Mouse (Mus musculus) CH12.LX (cell line): ENCODE results near the gene Ttpal. TPM values are rescaled to one million over a fixed set of nuclear protein-coding genes. Genes with fewer than 3 reads are reported as not detected.

Experiments used
- DNase-seq: peaks from one replicate; pipeline ENCODE4 v3.0.0-alpha.2; 2013; ENCODE audit errors: extremely low read depth
- H3K27ac ChIP-seq: 2 replicates; pipeline ENCODE4 v1.5.1; 2012; ENCODE audit warnings: low read depth, mild to moderate bottlenecking, control low read depth, moderate library complexity; ENCODE audit not compliant: insufficient read depth
- H3K27me3 ChIP-seq: replicated peaks from 2 replicates; pipeline ENCODE3; 2012; ENCODE audit warnings: inconsistent platforms
- H3K36me3 ChIP-seq, 2 experiments: replicated peaks in 1 of 2; 2 replicates each; pipeline versions ENCODE3 to v1.6.1; 2012; ENCODE audit warnings: inconsistent platforms in 1 of 2, low read length in 1 of 2, mild to moderate bottlenecking in 1 of 2, mixed read lengths in 1 of 2, moderate library complexity in 1 of 2; ENCODE audit not compliant: control insufficient read depth in 1 of 2, insufficient read depth in 1 of 2
- H3K4me1 ChIP-seq, 2 experiments: 2 replicates each; pipeline ENCODE4 v1.6.1; 2012; ENCODE audit warnings: inconsistent platforms in 1 of 2, moderate library complexity in 1 of 2; ENCODE audit not compliant: insufficient read depth in 2 of 2, control insufficient read depth in 1 of 2
- H3K4me2 ChIP-seq: 2 replicates; pipeline ENCODE4 v1.6.1; 2012; ENCODE audit warnings: low read depth, mild to moderate bottlenecking, control low read depth; ENCODE audit not compliant: poor library complexity, insufficient read depth, severe bottlenecking
- H3K4me3 ChIP-seq, 3 experiments: fragments of 150-350 bp in 1 of 3; sonication (generic) in 1 of 3; replicated peaks in 1 of 3; 2 replicates each; pipeline versions ENCODE3 to v1.5.1; 2011 to 2012; ENCODE audit warnings: low read depth in 2 of 3, low read length in 2 of 3, mild to moderate bottlenecking in 2 of 3, moderate library complexity in 2 of 3, control low read depth in 1 of 3, improper control_type of control experiment in 1 of 3, inconsistent platforms in 1 of 3, mixed read lengths in 1 of 3; ENCODE audit not compliant: poor library complexity in 1 of 3
- H3K79me2 ChIP-seq: replicated peaks from 2 replicates; pipeline ENCODE4 v1.6.1; 2012; ENCODE audit warnings: mild to moderate bottlenecking, moderate library complexity; ENCODE audit not compliant: control insufficient read depth, poor library complexity, insufficient read depth, severe bottlenecking; ENCODE audit errors: extremely low read depth
- H3K9ac ChIP-seq: 2 replicates; pipeline ENCODE4 v1.6.1; 2012; ENCODE audit warnings: low read depth, mild to moderate bottlenecking, control low read depth, moderate library complexity; ENCODE audit not compliant: insufficient read depth
- H3K9me3 ChIP-seq: replicated peaks from 2 replicates; pipeline ENCODE3; 2012; ENCODE audit warnings: low read length, inconsistent platforms, mixed read lengths
- CHD2 ChIP-seq: IDR thresholded peaks from 2 replicates; pipeline ENCODE4 v1.6.1; 2011; ENCODE audit warnings: low read length, improper control_type of control experiment
- CTCF ChIP-seq, 2 experiments: IDR thresholded peaks in 1 of 2; conservative IDR thresholded peaks in 1 of 2; 2 replicates each; pipeline ENCODE4 v1.5.1; 2011 to 2012; ENCODE audit warnings: low read depth in 2 of 2, low read length in 2 of 2, improper control_type of control experiment in 1 of 2, inconsistent platforms in 1 of 2, mild to moderate bottlenecking in 1 of 2, moderate library complexity in 1 of 2
- E2F4 ChIP-seq: IDR thresholded peaks from 2 replicates; pipeline ENCODE4 v1.6.1; 2011; ENCODE audit warnings: low read depth, low read length, improper control_type of control experiment; ENCODE audit not compliant: insufficient replicate concordance
- EP300 ChIP-seq: IDR thresholded peaks from 2 replicates; pipeline ENCODE4 v1.6.1; 2011; ENCODE audit warnings: low read length, improper control_type of control experiment
- ETS1 ChIP-seq: conservative IDR thresholded peaks from 2 replicates; pipeline ENCODE4 v1.6.1; 2012; ENCODE audit warnings: low read depth, mild to moderate bottlenecking, inconsistent platforms, low read length, improper control_type of control experiment, moderate library complexity
- GABPA ChIP-seq: IDR thresholded peaks from 2 replicates; pipeline ENCODE4 v1.6.1; 2012; ENCODE audit warnings: low read depth, low read length, improper control_type of control experiment, inconsistent platforms; ENCODE audit not compliant: insufficient replicate concordance
- HCFC1 ChIP-seq: IDR thresholded peaks from 2 replicates; pipeline ENCODE4 v1.6.1; 2012; ENCODE audit warnings: low read depth, mild to moderate bottlenecking, inconsistent platforms, low read length, improper control_type of control experiment
- IRF4 ChIP-seq: IDR thresholded peaks from 2 replicates; pipeline ENCODE4 v1.6.1; 2014; ENCODE audit warnings: low read depth, mild to moderate bottlenecking, inconsistent platforms, low read length, improper control_type of control experiment
- JUN ChIP-seq: IDR thresholded peaks from 2 replicates; pipeline ENCODE4 v1.6.1; 2011; ENCODE audit warnings: low read depth, mild to moderate bottlenecking, low read length, improper control_type of control experiment, moderate library complexity; ENCODE audit not compliant: insufficient read depth
- JUND ChIP-seq: conservative IDR thresholded peaks from 2 replicates; pipeline ENCODE4 v1.6.1; 2011; ENCODE audit warnings: low read depth, low read length, improper control_type of control experiment
- KAT2A ChIP-seq: IDR thresholded peaks from 2 replicates; pipeline ENCODE4 v1.6.1; 2012; ENCODE audit warnings: low read length, improper control_type of control experiment, inconsistent platforms; ENCODE audit not compliant: insufficient replicate concordance
- MAFK ChIP-seq: IDR thresholded peaks from 2 replicates; pipeline ENCODE4 v1.6.1; 2011; ENCODE audit warnings: low read length, improper control_type of control experiment; ENCODE audit not compliant: insufficient replicate concordance
- MAX ChIP-seq: IDR thresholded peaks from 2 replicates; pipeline ENCODE4 v1.6.1; 2011; ENCODE audit warnings: low read length, improper control_type of control experiment
- MAZ ChIP-seq: IDR thresholded peaks from 2 replicates; pipeline ENCODE4 v1.6.1; 2012; ENCODE audit warnings: low read depth, mild to moderate bottlenecking, inconsistent platforms, low read length, improper control_type of control experiment, moderate library complexity
- MXI1 ChIP-seq: IDR thresholded peaks from 2 replicates; pipeline ENCODE4 v1.6.1; 2011; ENCODE audit warnings: mild to moderate bottlenecking, low read depth, low read length, improper control_type of control experiment
- MYC ChIP-seq: IDR thresholded peaks from 2 replicates; pipeline ENCODE4 v1.6.1; 2011; ENCODE audit warnings: low read depth, mild to moderate bottlenecking, improper control_type of control experiment, low read length
- NELFE ChIP-seq: IDR thresholded peaks from 2 replicates; pipeline ENCODE4 v1.6.1; 2011; ENCODE audit warnings: low read depth, low read length, improper control_type of control experiment
- NRF1 ChIP-seq: IDR thresholded peaks from 2 replicates; pipeline ENCODE4 v1.6.1; 2014; ENCODE audit warnings: low read depth, mild to moderate bottlenecking, inconsistent platforms, low read length, improper control_type of control experiment, moderate library complexity
- PAX5 ChIP-seq: IDR thresholded peaks from 2 replicates; pipeline ENCODE4 v1.6.1; 2012; ENCODE audit warnings: low read length, inconsistent platforms, mixed read lengths
- POLR2AphosphoS2 ChIP-seq: IDR thresholded peaks from 2 replicates; pipeline ENCODE4 v1.6.1; 2011; ENCODE audit warnings: low read depth, low read length, improper control_type of control experiment
- RAD21 ChIP-seq: IDR thresholded peaks from 2 replicates; pipeline ENCODE4 v1.6.1; 2011; ENCODE audit warnings: low read depth, mild to moderate bottlenecking, low read length, improper control_type of control experiment, moderate library complexity
- RCOR1 ChIP-seq: conservative IDR thresholded peaks from 2 replicates; pipeline ENCODE4 v1.6.1; 2012; ENCODE audit warnings: low read depth, mild to moderate bottlenecking, inconsistent platforms, low read length, improper control_type of control experiment
- SIN3A ChIP-seq: IDR thresholded peaks from 2 replicates; pipeline ENCODE4 v1.6.1; 2012; ENCODE audit warnings: low read length, improper control_type of control experiment, inconsistent platforms
- SMC3 ChIP-seq: IDR thresholded peaks from 2 replicates; pipeline ENCODE4 v1.6.1; 2011; ENCODE audit warnings: low read depth, low read length, improper control_type of control experiment
- TBP ChIP-seq: conservative IDR thresholded peaks from 2 replicates; pipeline ENCODE4 v1.6.1; 2011; ENCODE audit warnings: low read depth, low read length, improper control_type of control experiment
- UBTF ChIP-seq: IDR thresholded peaks from 2 replicates; pipeline ENCODE4 v1.6.1; 2012; ENCODE audit warnings: low read depth, mild to moderate bottlenecking, inconsistent platforms, low read length, improper control_type of control experiment, moderate library complexity
- USF1 ChIP-seq: IDR thresholded peaks from 2 replicates; pipeline ENCODE4 v1.6.1; 2014; ENCODE audit warnings: low read depth, mild to moderate bottlenecking, inconsistent platforms, low read length, improper control_type of control experiment
- USF2 ChIP-seq: conservative IDR thresholded peaks from 2 replicates; pipeline ENCODE4 v1.6.1; 2011; ENCODE audit warnings: low read depth, low read length, improper control_type of control experiment
- ZC3H11A ChIP-seq: IDR thresholded peaks from 2 replicates; pipeline ENCODE4 v1.6.1; 2012; ENCODE audit warnings: low read depth, mild to moderate bottlenecking, inconsistent platforms, low read length, improper control_type of control experiment
- ZKSCAN1 ChIP-seq: IDR thresholded peaks from 2 replicates; pipeline ENCODE4 v1.6.1; 2012; ENCODE audit warnings: low read depth, inconsistent platforms, low read length, improper control_type of control experiment, borderline replicate concordance
- ZMIZ1 ChIP-seq: IDR thresholded peaks from 2 replicates; pipeline ENCODE4 v1.6.1; 2012; ENCODE audit warnings: low read depth, mild to moderate bottlenecking, inconsistent platforms, low read length, improper control_type of control experiment
- ZNF384 ChIP-seq: IDR thresholded peaks from 2 replicates; pipeline ENCODE4 v1.6.1; 2012; ENCODE audit warnings: low read depth, low read length, improper control_type of control experiment, inconsistent platforms
- dilution Hi-C: fragments of 300-500 bp; cut with MboI; formaldehyde crosslinking; loops from 2 replicates; pipeline ENCODE4 v1.14.3; 2020; ENCODE audit warnings: low sequenced_read_pairs; ENCODE audit not compliant: extremely low pct_unique_long_range_greater_than_20kb, extremely low pct_ligation_motif_present
- in situ Hi-C: fragments of 300-500 bp; cut with MboI; formaldehyde crosslinking; loops from 3 replicates; pipeline ENCODE4 v1.14.3; 2019; ENCODE audit warnings: low sequenced_read_pairs, low pct_ligation_motif_present, low pct_unique_long_range_greater_than_20kb, mixed read lengths
- polyA plus RNA-seq: library from polyadenylated mRNA; unstranded; fragments of >175 nt; gene quantifications from 2 replicates; pipeline ENCODE4 v1.2.1, GENCODE M21; 2012; ENCODE audit warnings: low read depth; ENCODE audit not compliant: insufficient read length
- total RNA-seq, 2 experiments: library from RNA; depleted of rRNA; stranded (reverse); fragments of 300-350 nt in 1 of 2; fragments of >200 nt in 1 of 2; gene quantifications; 2 replicates each; pipeline ENCODE4 v1.2.3; 2012 to 2014

Ttpal gene
- total and polyA plus RNA-seq, 3 experiments, result 21.9 to 38.9 (median 25.7) TPM

DNA sequence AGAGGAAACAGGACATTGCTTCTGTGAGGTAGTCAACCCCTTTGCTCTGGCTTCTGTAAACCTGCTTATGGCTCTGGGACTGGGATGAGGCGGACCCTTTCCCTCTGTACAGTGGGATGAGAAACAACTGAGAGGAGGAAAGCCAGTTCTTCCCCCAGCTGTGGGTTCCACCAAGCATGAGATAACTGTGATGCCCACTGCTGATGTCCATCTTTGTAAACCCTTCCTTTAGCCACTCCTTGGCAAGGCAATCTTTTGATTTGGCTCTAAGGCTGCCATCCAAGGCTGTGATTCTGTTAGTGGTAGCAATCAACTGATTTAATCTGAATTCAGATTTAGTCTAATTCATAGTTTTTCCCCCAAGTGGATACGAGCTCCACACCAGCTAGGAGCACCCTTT, 55.4 kb downstream of the Ttpal start:
- H3K9ac ChIP-seq, result peak overlapping the region; percentile 84; the same call in 1 of the 2 replicates
- in situ Hi-C loops, result no loop called here
- dilution Hi-C loops, result no loop called here

DNA sequence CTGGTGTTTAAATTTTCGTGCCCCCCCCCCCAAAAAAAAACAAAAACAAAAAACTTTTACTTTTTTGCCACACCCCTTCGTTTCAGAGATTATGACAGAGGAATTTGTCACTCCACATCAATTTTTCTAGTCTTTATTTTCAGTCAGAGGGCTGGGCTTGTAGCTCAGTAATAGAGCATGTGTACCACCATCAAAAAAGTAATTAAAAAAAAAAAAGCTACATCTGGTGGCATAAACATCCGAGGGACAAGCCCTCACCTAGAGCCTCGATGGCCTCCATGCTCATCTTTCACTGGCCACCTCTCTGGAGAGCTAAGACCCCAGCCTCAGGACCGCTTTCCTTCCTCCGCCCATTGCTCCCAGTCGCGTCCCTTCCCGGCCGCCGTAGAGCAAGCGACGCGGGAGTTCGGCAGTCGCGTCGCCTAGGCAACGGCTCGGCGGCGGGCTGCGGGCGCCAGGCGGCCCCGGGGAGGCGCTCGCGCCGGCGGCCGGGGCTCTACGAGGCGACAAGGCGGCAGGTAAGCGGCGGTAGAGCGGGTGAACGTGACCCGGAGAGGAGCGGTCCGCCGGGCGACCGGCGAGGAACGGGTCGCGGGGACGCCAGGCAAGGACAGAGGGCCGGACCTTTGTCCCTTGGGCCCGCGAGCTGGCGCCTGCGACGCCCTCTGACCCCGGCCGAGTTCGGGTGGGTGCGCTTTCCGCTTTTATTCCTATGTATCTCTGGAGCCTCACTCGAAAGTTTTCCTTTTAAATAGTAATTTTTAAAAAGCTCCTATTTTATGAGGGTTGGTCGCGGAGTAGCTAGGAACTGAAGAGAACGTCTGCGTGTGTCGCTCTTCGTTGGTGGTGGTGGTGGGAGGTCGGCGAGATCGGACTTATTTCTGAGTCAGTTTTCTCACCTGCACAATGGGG, 56.1 kb downstream of the Ttpal start, which contains the start of gene Pkig:
Gene Pkig (plus strand): TSS at position 412 of the 912 bp plus-strand sequence.
- peak within 1 kb of the TSS; percentile 86 for H3K27ac ChIP-seq
- in situ Hi-C loops, result no loop called here
- peak; percentile 78 for DNase-seq
- TF ChIP-seq USF1 (no peak), POLR2AphosphoS2 (no peak), MXI1 (peak; percentile 98), ZMIZ1 (no peak; the same call in 1 of the 2 replicates), KAT2A (peak; percentile 59; the same call in 1 of the 2 replicates), GABPA (no peak), CHD2 (peak; percentile 84), ZNF384 (0 out of 2 replicates have a peak, but pooled peaks have one; percentile 13), ZKSCAN1 (no peak), E2F4 (no peak), MYC (no peak), MAX (0 out of 2 replicates have a peak, but pooled peaks have one; percentile 45), MAZ (no peak), UBTF (peak; percentile 91), EP300 (no peak), SMC3 (peak; percentile 24; the same call in 1 of the 2 replicates), RCOR1 (no peak), JUND (no peak), NRF1 (peak; percentile 41; the same call in 1 of the 2 replicates), TBP (no peak), NELFE (peak; percentile 28; the same call in 1 of the 2 replicates), HCFC1 (peak; percentile 72), JUN (no peak), USF2 (no peak), RAD21 (peak; percentile 11), PAX5 (no peak)

More for the DNA sequence above, 55.4 kb downstream of the Ttpal start:
- DNase-seq, result no peak
- TF ChIP-seq RCOR1 (no peak), SIN3A (no peak), USF2 (no peak), MAFK (no peak), ZC3H11A (no peak), IRF4 (no peak), ETS1 (no peak), CTCF (conservative IDR thresholded peaks at IDR 0.05 in 1 of 2, IDR thresholded peaks at IDR 0.05 in 1 of 2; ENCODE audit: low read depth in 2 of 2, low read length in 2 of 2) (no peak), TBP (no peak), NRF1 (no peak)
- Histone ChIP-seq H3K4me1 (peaks cover 13 to 33% of the 10 kb centered on the region in 2 experiments), H3K4me2 (no peak overlapping the region), H3K36me3 (peaks cover 0 to 19% of the 10 kb centered on the region in 2 experiments), H3K4me3 (no peak overlapping the region), H3K9me3 (peaks cover 4% of the 10 kb centered on the region), H3K79me2 (peaks cover 41% of the 10 kb centered on the region), H3K27ac (no peak overlapping the region), H3K27me3 (no peaks in the 10 kb centered on the region)

More for the DNA sequence above, 56.1 kb downstream of the Ttpal start, which contains the start of gene Pkig:
- Histone ChIP-seq H3K79me2 (peaks cover 47% of the 10 kb centered on the region), H3K4me1 (peaks cover 13 to 37% of the 10 kb centered on the region in 2 experiments), H3K4me3 (peak within 1 kb of the TSS; percentile 86 to 94 (median 88)), H3K36me3 (peaks cover 0 to 19% of the 10 kb centered on the region in 2 experiments), H3K9me3 (peaks cover 4% of the 10 kb centered on the region), H3K9ac (peak within 1 kb of the TSS; percentile 84), H3K4me2 (peak within 1 kb of the TSS; percentile 97), H3K27me3 (no peaks in the 10 kb centered on the region)
- dilution Hi-C loops, result no loop called here
